Mouse (Mus musculus) liver, adult (tissue): Measurements from ENCODE around the gene Hmgb2.

Source experiments
- GATA4 ChIP-seq: IDR thresholded peaks from 2 replicates; pipeline ENCODE4 v1.6.1; 2014; ENCODE audit warnings: mild to moderate bottlenecking, low read length; ENCODE audit not compliant: insufficient replicate concordance

The Hmgb2 gene

DNA sequence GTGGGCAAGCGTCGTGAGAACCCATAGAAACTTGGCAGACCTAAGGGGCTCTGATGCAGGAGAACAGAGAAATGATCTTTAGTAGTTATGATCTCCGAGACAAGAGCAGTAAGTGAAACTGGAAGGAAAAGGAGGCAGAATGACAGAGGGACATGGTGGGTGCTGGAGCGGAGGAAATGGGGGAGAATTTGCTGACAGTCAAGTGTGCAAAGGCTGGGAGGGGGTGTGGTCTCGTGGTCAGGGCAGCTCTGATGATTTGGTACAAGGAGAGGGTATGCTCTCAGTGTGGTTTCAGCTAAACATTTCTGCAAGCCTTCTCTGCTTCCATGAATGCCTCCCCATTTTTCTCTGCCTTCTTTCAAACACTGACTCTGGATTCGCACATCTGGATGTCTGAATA is 24.5 kb downstream of the Hmgb2 start:
- TF ChIP-seq GATA4, result no peak

DNA sequence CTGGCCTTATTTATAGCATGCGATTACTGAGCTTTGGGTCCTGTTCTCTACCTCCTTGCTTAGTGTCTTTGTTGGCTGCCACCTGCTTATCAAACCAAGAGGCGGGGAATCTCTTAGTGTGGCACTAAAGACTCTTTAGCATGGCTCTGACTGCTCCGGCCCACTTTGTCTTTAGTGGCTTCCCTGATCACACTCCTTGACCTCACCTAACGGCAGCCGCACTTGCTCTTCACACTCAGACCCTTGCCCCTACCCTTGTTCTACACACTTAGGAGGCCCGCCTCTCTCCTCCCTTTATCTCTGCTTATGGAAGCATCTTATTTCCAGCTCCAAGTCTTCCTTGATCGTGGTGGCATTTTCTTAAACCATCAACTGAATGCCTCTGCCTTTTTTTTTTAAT is 26.9 kb downstream of the Hmgb2 start:
- no peak for TF ChIP-seq GATA4

DNA sequence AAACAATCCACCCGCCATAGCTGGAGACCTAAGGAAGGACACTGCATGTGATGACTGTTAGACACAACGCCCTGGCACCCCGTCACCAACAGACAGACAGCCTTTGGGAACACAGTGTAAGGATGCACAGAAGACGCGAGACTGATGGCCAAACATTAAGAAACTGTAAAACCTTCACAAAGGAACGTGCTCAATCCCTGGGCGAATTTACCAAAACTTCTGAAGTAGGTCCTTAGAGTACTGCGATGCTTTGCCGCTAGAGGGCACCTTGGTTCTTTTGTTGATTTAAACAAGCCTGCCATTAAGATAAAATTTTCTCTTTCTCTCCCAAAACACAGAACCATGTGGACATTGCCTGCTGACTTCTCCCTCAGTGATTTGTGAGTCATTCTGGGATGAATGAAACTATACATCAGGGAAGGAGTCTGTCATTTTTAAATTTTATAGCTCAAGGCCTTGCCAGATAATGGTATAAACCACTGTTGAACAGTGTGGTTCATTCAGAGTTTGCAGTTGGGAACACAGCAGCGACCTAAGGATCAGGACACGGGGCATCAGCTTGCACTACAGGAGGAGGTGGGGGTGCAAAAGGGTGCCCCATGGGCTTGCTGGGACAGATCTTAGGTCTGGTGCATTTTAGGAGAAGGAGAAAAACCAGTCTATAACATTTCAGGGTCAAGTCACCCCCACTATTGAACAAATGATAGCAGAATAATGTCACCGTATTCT is 28.6 kb downstream of the Hmgb2 start:
- no peak for TF ChIP-seq GATA4

DNA sequence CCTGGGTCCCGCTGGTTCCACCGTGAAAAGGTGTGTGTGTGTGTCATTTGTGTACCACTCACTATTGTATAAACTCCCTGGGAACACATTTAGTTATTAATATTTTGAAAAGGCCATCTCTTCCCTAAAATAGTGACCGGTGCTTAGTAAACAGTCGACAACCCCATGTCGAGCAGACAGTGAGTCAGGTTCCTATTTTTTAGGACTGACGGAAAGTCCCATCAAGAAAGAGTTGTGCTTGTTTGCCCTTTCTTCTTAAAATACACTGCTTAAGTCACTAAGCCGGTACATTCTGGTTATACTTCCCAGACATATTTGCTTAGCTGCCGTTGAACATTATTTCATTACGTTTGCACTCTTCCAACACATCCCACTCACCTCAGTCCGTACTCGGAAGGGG is 29.2 kb downstream of the Hmgb2 start:
- no peak for TF ChIP-seq GATA4

DNA sequence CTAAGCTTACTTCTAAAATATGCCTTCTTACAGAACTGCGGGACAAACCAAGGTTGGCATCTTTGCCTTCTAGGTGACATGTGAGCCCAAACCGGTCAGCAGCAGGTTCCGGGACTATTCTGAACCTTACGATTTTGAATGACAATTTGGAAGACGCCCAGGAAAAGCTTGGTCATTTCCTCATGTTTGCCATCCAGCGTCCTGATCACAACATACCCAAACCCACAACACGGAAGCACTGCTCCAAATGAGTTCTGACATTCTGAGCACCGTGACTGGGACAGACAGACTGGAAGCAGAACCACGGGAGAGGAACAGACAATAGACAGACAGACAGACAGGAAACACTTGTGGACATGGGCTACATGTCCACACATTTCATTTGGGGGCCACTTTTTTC is 29.7 kb downstream of the Hmgb2 start:
- no peak for TF ChIP-seq GATA4

DNA sequence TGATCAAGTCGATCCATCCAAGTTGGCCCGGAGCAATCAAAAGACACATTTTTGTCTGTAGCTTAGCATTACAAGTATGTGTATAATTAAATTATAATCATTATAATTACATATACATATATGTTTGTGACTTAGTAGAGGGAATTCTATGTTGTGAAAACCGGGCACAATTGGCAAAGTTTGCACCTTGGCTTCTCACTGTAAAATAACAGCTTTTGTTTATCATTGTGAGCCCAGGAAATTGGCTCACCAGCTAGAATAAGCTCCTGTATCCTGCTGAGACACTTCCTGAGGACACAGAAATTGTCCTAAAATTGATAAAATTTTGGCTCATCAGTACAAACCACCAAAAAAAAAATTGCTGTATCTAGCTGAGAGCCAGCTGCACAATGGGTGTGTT is 34.7 kb downstream of the Hmgb2 start:
- TF ChIP-seq GATA4, result no peak

DNA sequence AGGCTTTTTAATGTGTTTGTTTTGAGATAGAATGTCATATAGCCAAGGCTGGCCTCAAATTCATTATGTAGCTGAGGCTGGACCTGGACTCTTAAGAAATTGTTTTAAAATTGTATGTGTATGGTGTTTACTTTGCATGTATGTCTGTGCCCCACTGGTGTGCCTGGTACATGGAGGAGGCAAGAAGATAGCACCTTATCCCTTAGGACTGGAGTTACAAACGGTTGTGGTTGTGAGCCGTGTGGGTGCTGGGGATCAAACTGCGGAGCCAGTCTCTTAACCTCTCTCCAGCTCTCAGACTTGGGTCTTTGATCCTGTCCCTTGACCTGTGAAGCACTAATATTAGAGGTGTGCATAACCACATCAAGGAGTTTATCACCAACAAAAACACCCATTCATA is 35.1 kb downstream of the Hmgb2 start:
- no peak for TF ChIP-seq GATA4

DNA sequence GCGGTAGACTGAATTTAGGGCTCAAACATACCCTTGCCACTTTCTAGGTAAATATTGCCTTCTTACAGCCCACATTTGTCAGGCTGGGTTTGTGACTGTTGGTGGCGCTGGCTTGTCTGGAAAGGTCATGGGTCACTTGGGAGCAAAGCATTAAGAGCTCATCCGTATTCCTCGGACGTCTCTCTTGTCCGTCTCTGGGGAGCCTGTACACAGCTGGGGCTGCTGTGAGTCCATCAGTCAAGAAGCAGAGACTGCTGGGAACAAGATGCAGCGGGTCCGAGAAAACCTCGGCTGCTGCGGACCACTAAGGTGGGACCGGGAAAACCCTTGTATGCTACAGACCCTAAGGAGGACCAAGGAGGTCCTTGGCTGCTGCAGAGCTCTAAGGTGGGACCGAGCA is 35.9 kb downstream of the Hmgb2 start:
- no peak for TF ChIP-seq GATA4

DNA sequence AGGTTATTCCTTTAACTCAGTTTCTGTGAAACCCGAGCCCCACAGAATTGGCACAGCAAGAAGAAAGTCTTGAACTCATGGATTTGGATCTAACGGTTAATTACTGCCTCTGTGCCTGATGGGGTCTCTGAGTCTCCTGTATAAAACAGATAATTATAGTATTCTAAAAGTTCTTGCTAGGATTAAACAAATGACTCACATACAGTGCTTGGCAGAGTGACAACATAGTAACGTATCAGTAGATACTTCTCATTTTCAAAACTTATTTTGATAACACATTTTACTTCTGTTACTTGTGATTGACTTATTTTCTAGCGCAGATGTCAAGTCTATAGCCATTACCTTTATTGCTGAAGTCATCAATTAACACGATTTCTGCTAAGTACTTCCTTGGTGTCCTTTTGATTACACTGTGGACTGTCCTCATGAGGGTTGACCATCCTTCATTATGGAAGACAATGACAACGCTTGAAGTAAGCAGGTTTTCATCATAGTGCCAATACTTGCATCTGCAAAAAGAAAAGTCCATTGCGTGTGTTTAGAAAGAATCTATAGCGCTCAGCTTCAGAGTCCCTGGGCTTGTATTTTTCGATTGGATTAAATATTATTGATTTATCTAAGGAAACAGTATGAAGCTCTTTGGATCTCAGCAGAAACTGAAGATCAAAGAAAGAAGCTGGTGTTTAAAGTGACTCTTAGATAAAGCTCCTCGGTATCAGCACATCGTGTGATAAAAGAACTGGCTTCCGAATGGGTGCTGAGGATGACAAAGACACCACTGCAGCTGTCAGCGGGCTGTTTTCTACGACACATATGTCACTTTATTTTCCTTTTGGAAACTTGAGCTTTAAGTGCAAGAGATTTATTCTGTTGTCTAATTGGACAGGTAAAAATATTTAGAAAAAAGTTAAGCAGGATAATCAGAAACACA is 40.7 kb downstream of the Hmgb2 start:
- TF ChIP-seq GATA4, result no peak

DNA sequence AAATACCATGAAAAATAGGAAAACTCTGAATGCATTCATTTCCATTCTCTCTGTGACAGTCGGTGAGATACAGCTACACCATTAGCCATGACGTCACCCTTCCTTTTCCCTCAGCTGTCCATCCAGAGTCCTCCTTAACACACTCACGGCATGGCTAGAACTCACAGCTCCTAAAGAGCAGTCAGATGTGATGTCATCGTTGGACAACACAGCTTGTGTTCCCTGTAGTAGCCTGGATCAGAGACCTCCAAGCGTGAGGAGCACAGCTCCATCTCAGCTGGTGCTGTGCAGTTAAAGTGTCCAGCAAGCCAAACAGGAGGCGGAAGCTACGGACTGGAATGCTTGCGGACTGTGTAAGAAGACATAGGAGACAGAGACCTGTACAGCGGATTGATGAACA is 49.2 kb downstream of the Hmgb2 start:
- no peak for TF ChIP-seq GATA4

DNA sequence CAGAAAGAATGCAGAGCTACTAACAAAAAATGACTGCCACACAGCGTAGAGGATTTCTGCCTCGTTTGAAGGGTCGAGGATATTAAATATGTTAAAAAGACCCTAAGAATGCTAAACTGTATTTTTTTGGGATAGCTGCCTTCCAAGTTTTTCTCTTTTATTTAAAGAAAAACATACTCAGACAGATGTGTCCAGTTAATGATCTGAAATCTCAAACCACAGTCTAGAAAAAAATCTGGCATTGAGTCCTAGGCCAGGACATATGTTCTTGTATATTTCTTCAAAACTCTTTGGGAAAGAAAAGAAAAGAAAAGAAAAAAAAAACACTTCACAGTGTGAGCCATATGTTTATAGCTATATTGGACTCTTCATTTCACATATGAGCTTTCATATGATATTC is 51.0 kb downstream of the Hmgb2 start:
- TF ChIP-seq GATA4, result no peak

DNA sequence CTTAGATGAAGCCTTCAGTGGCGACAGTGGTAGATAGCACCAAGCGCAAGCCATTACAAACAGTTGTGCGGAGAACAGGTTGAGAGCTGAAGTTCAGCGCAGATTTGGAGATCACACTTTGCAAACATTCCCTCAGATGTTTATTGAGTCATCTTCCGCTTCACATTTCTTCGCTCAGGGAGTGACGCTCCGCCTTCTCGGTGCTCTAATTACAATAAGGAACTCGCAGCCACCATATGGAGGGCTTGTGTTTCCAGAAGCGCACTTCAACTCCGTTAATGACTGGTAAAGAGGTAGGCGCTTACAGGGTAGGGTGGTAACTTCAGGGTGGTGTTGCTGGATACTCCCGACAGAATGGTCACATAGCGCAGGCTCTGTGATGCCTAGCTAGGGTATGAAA is 52.0 kb downstream of the Hmgb2 start:
- TF ChIP-seq GATA4, result no peak

DNA sequence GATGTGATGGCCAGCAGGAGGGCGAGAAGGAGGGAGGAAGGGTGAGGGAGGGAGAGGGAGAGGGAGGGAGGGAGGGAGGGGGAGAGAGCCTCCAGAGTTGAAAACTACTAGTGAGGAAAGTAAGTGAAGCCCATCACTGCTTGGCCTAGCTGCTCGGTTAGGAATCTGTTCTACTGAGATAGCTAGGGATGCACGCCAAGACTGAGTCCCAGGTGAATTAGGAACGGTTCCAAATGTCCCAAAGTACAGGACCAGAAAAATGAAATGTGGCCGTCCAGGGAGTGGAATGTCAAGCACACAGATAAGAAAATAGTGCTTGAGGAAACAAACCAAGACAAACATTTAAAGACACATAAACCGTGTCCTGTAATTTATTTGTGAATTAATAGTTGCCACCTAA is 53.3 kb downstream of the Hmgb2 start:
- TF ChIP-seq GATA4, result no peak
